Mouse (Mus musculus) mouse trophoblast stem cell (cell line): ENCODE results near the gene Nlrp3.
"Not testable (repeated sequence)": the region's sequence is repeated elsewhere in the genome, so short reads cannot be mapped to it uniquely, and the experiment has no call there.

Source experiments
- in situ Hi-C, 2 experiments: fragments of 300-500 bp; cut with MseI, MboI; formaldehyde crosslinking; loops; 2 replicates in 1 of 2; 3 replicates in 1 of 2; pipeline ENCODE4 v1.15.1; 2025

Nlrp3 gene

DNA sequence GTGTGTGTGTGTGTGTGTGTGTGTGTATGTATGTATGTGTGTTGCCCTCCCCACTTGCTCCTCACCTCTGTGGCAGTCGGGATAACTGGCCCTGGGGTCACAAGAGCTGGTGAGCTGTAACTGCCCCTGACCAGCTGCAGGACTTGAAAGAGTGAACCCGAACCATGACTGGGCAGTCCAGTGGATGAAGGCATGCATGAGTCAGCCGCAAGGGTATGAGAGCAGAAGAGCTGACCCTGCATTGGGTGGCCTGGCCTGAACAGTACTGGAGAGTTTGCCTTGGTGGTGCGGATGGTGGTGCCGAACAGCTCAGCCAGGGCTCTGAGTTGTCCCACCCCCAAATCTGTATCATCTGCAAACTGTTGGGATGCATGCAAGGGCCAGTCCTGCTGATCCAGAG is 9.8 kb upstream of the Nlrp3 start:
- in situ Hi-C loops = no loop called here

- in situ Hi-C loops = no loop called here
Measured at GRCm38 (mm10) chr11:59537218-59538130, 3.9 kb upstream of the Nlrp3 start.

DNA sequence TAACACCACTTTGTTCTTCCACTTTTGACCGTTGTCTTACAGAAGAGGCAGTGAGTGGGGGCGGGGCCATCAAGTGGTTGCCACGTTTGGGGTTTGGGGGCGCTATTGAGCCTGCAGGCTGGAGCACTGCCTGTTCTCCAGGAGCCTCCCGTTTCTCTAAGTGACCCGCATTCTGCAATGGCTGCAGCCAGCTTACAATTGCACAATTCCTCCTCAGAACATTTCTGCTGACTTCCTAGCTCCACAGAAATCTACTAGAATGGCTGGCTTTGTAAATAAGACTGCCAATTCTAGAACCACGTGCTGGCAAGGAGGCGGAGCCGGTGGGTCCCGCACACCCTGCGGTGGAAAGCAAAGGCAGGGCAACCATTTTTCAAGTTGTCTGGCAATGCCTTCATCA is 3.0 kb upstream of the Nlrp3 start:
- in situ Hi-C loops = no loop called here

- in situ Hi-C loops = no loop called here
Measured at GRCm38 (mm10) chr11:59540123-59540522, 1.2 kb upstream of the Nlrp3 start.

DNA sequence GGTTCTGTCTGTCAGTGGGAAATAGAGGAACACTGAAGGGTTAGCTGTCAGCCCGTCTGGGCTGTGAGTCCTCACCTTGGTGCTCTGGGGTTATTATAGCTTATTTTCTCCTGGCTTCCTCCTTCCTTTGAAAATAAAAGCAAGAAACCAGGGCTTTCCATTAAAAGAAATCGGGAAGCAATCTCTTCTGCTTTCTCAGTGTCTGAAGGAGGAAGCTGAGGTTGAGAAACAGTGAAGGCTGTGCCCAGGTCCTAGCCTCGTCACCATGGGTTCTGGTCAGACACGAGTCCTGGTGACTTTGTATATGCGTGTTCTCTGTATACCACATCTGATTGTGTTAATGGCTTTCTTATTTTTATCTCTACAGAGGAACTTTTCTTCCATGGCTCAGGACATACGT is 1.1 kb downstream of the Nlrp3 start:
- in situ Hi-C loops = no loop called here

DNA sequence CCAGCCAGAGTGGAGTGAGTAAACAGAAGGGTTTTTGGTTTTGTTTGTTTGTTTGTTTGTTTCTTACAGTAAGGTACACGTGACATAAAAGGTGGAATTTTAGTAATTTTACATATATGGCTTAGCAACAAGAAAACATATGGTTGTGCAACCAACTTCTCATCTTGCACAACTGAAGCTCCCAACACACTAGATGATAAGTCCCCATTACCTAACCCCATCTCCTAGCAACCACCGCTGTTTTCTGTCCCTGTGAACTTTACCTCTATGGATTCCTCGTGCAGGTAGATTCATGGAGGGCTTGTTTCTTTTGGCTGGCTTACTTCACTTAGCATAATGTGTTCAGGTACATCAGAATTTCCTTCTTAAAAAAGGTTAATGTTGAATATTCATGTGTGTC is 2.0 kb downstream of the Nlrp3 start:
- in situ Hi-C loops = no loop called here

DNA sequence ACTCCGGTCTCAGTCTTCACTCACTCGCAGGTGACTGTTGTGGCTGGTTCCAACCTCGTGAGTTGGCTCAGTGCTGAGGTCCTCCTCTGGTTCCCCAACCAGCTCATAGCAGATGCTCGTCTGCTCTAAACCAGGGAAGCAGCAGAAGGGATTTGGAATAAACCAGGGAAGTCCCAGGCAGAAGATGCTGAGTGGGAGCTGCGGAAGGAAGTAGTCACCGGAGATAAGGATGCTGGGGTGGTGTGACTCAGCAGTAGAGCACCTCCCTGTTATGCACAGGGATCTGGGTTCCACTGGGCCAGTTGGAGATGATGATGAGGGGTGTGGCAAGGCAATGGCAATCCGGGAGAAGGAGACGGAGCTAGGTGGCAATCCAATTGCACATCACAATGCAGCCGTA is 2.6 kb downstream of the Nlrp3 start:
- in situ Hi-C loops = no loop called here

GRCm38 (mm10) chr11:59554127-59554526 is 12.8 kb downstream of the Nlrp3 start:
- in situ Hi-C loops = no loop called here

DNA sequence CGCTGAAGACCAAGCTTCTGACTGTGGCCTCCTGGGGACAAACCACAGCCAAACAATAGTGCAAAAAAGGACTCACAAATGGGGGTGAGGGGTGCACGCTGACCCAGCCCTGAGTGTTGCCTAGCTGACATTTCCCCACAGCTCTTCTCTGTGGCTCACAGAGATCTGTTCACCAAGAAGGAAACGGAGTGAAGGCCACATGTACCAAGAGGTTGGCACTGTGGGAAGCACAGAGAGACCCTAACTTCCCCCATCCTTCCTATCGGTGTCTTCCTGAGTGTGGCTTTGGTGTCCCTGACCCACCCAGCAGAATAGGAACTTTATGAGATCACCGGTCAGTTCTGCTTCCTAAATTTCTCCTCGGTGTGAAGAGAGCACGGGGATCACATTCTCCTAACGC is 13.2 kb downstream of the Nlrp3 start:
- in situ Hi-C loops = no loop called here

DNA sequence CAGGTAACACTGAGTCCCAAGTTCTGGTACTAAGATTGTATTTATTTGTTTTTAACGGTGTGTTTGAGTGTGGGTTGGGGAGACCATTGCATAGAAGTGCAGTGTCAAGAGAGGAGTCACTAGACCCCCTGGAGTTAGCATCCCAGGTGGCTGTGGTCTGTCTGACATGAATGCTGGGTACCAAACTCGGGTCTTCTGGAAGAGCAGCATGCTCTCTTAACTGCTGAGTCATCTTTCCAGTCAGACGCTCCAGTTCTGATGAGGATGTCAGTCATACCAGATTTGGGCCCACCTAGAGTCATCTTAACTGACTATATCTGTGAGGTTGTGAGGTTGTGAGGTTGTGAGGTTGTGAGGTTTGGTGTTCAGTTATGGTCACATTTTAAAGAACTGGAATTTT is 19.5 kb downstream of the Nlrp3 start:
- in situ Hi-C loops = no loop called here

- in situ Hi-C loops = no loop called here
Measured at GRCm38 (mm10) chr11:59562336-59562735, 21.0 kb downstream of the Nlrp3 start.

GRCm38 (mm10) chr11:59562837-59563236 is 21.5 kb downstream of the Nlrp3 start:
- in situ Hi-C loops = no loop called here

DNA sequence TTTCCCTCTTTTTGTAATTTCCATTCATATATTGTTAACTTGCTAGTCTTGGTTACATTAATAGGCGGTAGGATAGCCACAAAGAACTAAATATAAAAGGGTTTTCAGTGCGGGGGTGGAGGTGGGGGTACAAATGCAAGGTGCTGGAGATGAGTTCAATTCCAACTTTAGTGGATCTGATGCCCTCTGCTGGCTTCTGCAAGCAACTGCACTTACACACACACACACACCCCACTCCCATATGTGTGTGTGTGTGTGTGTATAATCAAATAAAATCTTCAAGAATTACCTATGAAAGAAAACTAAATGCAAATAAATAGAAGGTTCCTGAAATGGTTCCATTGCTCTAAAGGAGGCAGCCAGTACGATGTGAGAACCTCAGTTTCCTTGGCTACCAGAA is 27.9 kb downstream of the Nlrp3 start:
- in situ Hi-C loops = loop anchor here in 1 of 2 experiments (5.0 kb wide), 1 partner anchor 42 kb away; the partner anchor contains the start of gene Zkscan17

GRCm38 (mm10) chr11:59575726-59576125 is 34.4 kb downstream of the Nlrp3 start:
- in situ Hi-C loops = no loop called here

GRCm38 (mm10) chr11:59576135-59576534 is 34.8 kb downstream of the Nlrp3 start, which contains the start of gene Olfr222:
Olfr222 (minus strand) TSS chr11:59576235.
- in situ Hi-C loops = not testable (repeated sequence)

- in situ Hi-C loops = no loop called here
Measured at GRCm38 (mm10) chr11:59584539-59584938, 43.2 kb downstream of the Nlrp3 start.

- in situ Hi-C loops = no loop called here
Measured at GRCm38 (mm10) chr11:59589496-59589895, 48.1 kb downstream of the Nlrp3 start.

- in situ Hi-C loops = no loop called here
Measured at GRCm38 (mm10) chr11:59593189-59593588, 51.8 kb downstream of the Nlrp3 start, which contains the start of gene Olfr223. Olfr223 (minus strand) TSS chr11:59593289.

- in situ Hi-C loops = no loop called here
Measured at GRCm38 (mm10) chr11:59596091-59596490, 54.7 kb downstream of the Nlrp3 start.

DNA sequence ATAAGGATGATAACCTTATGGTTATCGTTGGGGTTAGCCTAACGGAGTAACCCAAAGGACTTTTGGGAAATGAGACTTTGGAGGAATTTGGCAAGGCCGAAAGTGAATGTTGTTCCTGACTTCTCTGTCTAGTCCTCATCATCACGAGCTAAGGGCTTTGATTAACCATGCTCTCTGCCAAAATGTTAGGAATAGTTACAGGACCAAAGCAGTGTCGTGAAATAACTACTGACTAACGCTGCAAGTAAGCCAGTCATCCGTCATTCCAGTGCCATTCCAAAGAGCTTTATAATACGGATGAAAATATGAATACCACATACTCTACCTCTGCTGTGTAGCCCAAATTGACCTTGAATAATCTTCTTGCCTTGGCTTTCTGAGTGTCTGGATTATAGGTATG is 55.6 kb downstream of the Nlrp3 start:
- in situ Hi-C loops = no loop called here

DNA sequence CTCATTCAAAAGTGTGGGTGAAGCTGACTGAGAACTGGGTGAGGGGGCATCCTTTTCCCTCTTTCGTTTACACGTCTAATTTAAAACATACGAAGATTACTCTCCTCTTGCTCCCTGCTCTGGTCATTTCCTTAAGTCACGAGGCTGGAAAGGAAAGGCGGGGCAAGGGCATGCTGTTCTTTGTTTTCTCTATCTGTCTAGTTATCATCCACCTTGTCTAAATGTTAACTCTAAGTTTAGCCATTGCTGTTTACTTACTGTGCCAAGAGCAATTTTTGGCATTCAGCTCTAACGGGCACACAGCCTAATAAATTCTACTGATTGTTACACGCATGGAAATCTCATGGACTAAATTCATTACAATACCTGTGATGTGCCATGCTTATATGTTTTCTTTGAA is 57.8 kb downstream of the Nlrp3 start:
- in situ Hi-C loops = no loop called here

- in situ Hi-C loops = no loop called here
Measured at GRCm38 (mm10) chr11:59600872-59601271, 59.5 kb downstream of the Nlrp3 start.

DNA sequence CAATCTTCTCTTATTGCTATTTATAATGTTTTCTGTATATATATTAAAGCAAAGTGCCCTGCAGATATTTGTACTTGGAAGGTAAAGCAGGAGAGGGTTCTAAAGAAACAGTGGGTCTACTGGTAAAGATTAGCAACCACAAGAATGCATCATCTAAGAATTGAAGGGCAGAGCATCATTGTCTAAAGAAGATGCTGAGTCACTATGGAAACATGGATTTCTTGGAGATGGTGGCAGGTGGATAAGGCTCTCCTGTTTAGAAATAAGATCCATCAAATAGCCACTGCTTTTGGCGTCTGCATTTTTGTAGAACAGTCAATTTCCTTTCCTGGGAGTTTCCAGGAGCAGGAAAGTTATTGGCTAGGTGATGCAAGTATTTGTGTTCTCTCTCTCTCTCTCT is 60.9 kb downstream of the Nlrp3 start:
- in situ Hi-C loops = no loop called here
